Mouse (Mus musculus) embryonic facial prominence, embryonic 14.5 days (tissue): ENCODE results near the gene Glce. TPM values are rescaled to one million over a fixed set of nuclear protein-coding genes. Genes with fewer than 3 reads are reported as not detected.

Experiments used
- ATAC-seq: fragments of 200-750 bp; cut with Nextera tagmentation; 2 replicates; pipeline ENCODE4 v1.8.0; 2017; ENCODE audit warnings: low read depth, moderate number of reproducible peaks, moderate TSS enrichment
- DNase-seq: peaks from one replicate; pipeline ENCODE4 v3.0.0-alpha.2; 2015; ENCODE audit warnings: low spot score
- H3K27ac ChIP-seq: fragments of 300-500 bp; sonication (generic); replicated peaks from 2 replicates; pipeline ENCODE4 v1.5.1; 2014; ENCODE audit warnings: low read depth, mild to moderate bottlenecking, low read length, moderate library complexity
- H3K27me3 ChIP-seq: fragments of 300-500 bp; sonication (generic); replicated peaks from 2 replicates; pipeline ENCODE4 v1.6.1; 2014; ENCODE audit warnings: low read length; ENCODE audit not compliant: control insufficient read depth, insufficient read depth
- H3K36me3 ChIP-seq: fragments of 300-500 bp; sonication (generic); 2 replicates; pipeline ENCODE4 v1.6.1; 2014; ENCODE audit warnings: low read length, mixed read lengths; ENCODE audit not compliant: control insufficient read depth, insufficient read depth
- H3K4me1 ChIP-seq: fragments of 300-500 bp; sonication (generic); 2 replicates; pipeline ENCODE4 v1.6.1; 2014; ENCODE audit warnings: antibody characterized with exemption, low read length; ENCODE audit not compliant: control insufficient read depth, insufficient read depth
- H3K4me2 ChIP-seq: fragments of 300-500 bp; sonication (generic); 2 replicates; pipeline ENCODE4 v1.6.1; 2014; ENCODE audit warnings: low read depth, mild to moderate bottlenecking, low read length, moderate library complexity, mixed read lengths
- H3K4me3 ChIP-seq: fragments of 300-500 bp; sonication (generic); 2 replicates; pipeline ENCODE4 v1.5.1; 2014; ENCODE audit warnings: low read depth, mild to moderate bottlenecking, low read length
- H3K9ac ChIP-seq: fragments of 300-500 bp; sonication (generic); 2 replicates; pipeline ENCODE4 v1.6.1; 2014; ENCODE audit warnings: low read depth, mild to moderate bottlenecking, low read length, moderate library complexity, mixed read lengths
- H3K9me3 ChIP-seq: fragments of 300-500 bp; sonication (generic); 2 replicates; pipeline ENCODE4 v1.6.1; 2016; ENCODE audit warnings: low read length; ENCODE audit not compliant: control insufficient read depth
- WGBS: fragments of 180-500 bp; shearing (Covaris S2); extraction: QIAGEN DNeasy Blood & Tissue Kit; methylation state at CpG from one replicate; pipeline ENCODE4 v1.1.7; 2014; 5-methylcytosine and 5-hydroxymethylcytosine counted together
- polyA plus RNA-seq: library from polyadenylated mRNA; unstranded; fragments of >200 nt; fragmentation: Nextera tagmentation; extraction: Ambion mirVana; gene quantifications from 2 replicates; pipeline ENCODE4 v1.2.1, GENCODE M21; 2014

Gene Glce
- polyA plus RNA-seq, 1 experiment from 2014 or later = 30.1 TPM

- Histone ChIP-seq H3K9me3 (no peaks in the 10 kb centered on the region), H3K36me3 (no peaks in the 10 kb centered on the region), H3K4me2 (no peak overlapping the region), H3K9ac (no peak overlapping the region), H3K27ac (no peak overlapping the region), H3K4me3 (no peak overlapping the region), H3K4me1 (peaks cover under 1% of the 10 kb centered on the region; the same call in 1 of the 2 replicates), H3K27me3 (no peaks in the 10 kb centered on the region)
- 81% methylated on average over 3 of the region's 3 CpGs for WGBS
- ATAC-seq (no peak), DNase-seq (no peak)
Observed at GRCm38 (mm10) chr9:62115826-62116225, 6.6 kb downstream of the Glce start.

GRCm38 (mm10) chr9:62096603-62097002 is 25.9 kb downstream of the Glce start:
- H3K4me2 ChIP-seq = no peak overlapping the region
- no peaks in the 10 kb centered on the region for H3K9me3 ChIP-seq
- no peaks in the 10 kb centered on the region for H3K4me1 ChIP-seq
- no peaks in the 10 kb centered on the region for H3K27me3 ChIP-seq
- no peak overlapping the region for H3K27ac ChIP-seq
- ATAC-seq (no peak), DNase-seq (no peak)
- 67% methylated on average over 1 of the region's 1 CpGs for WGBS
- H3K36me3 ChIP-seq = no peaks in the 10 kb centered on the region
- no peak overlapping the region for H3K9ac ChIP-seq
- no peak overlapping the region for H3K4me3 ChIP-seq

GRCm38 (mm10) chr9:62091604-62092003 is 30.9 kb downstream of the Glce start:
- Histone ChIP-seq H3K4me1 (no peaks in the 10 kb centered on the region), H3K9ac (no peak overlapping the region), H3K36me3 (no peaks in the 10 kb centered on the region), H3K4me2 (no peak overlapping the region), H3K9me3 (no peaks in the 10 kb centered on the region), H3K4me3 (no peak overlapping the region), H3K27me3 (no peaks in the 10 kb centered on the region), H3K27ac (no peak overlapping the region)
- 86% methylated on average over 5 of the region's 5 CpGs for WGBS
- DNase-seq (no peak), ATAC-seq (no peak)

- no peak for ATAC-seq
- H3K27ac ChIP-seq = no peak overlapping the region
Observed at GRCm38 (mm10) chr9:62085548-62085947, 36.9 kb downstream of the Glce start.

GRCm38 (mm10) chr9:62084896-62085295 is 37.6 kb downstream of the Glce start:
- H3K27ac ChIP-seq = no peak overlapping the region
- DNase-seq = no peak
- WGBS = 90% methylated on average over 4 of the region's 4 CpGs
- H3K9ac ChIP-seq = no peak overlapping the region
- no peaks in the 10 kb centered on the region for H3K9me3 ChIP-seq
- no peak overlapping the region for H3K4me2 ChIP-seq
- no peaks in the 10 kb centered on the region for H3K4me1 ChIP-seq
- peaks cover 8% of the 10 kb centered on the region; the same call in 1 of the 2 replicates for H3K36me3 ChIP-seq
- no peak overlapping the region for H3K4me3 ChIP-seq
- ATAC-seq = no peak
- H3K27me3 ChIP-seq = no peaks in the 10 kb centered on the region

More at GRCm38 (mm10) chr9:62085548-62085947, 36.9 kb downstream of the Glce start:
- no peak overlapping the region for H3K9ac ChIP-seq
- H3K36me3 ChIP-seq = peaks cover 8% of the 10 kb centered on the region; the same call in 1 of the 2 replicates
- H3K4me1 ChIP-seq = no peaks in the 10 kb centered on the region
- H3K9me3 ChIP-seq = no peaks in the 10 kb centered on the region
- no peak overlapping the region for H3K4me3 ChIP-seq
- no peak for DNase-seq
- no peak overlapping the region for H3K4me2 ChIP-seq
- WGBS = 95% methylated on average over 2 of the region's 2 CpGs
- no peaks in the 10 kb centered on the region for H3K27me3 ChIP-seq

- 67% methylated on average over 2 of the region's 2 CpGs for WGBS
- no peaks in the 10 kb centered on the region for H3K27me3 ChIP-seq
- H3K4me1 ChIP-seq = no peaks in the 10 kb centered on the region
- no peak overlapping the region for H3K4me3 ChIP-seq
- H3K9me3 ChIP-seq = no peaks in the 10 kb centered on the region
- H3K9ac ChIP-seq = no peak overlapping the region
- no peak overlapping the region for H3K4me2 ChIP-seq
- no peak overlapping the region for H3K27ac ChIP-seq
- H3K36me3 ChIP-seq = peaks cover 8% of the 10 kb centered on the region; the same call in 1 of the 2 replicates
- DNase-seq = peak; percentile 7
- no peak for ATAC-seq
Observed at GRCm38 (mm10) chr9:62082986-62083385, 39.5 kb downstream of the Glce start.

- Histone ChIP-seq H3K27ac (no peak overlapping the region), H3K4me1 (no peaks in the 10 kb centered on the region), H3K4me2 (no peak overlapping the region), H3K4me3 (no peak overlapping the region), H3K36me3 (peaks cover 8% of the 10 kb centered on the region; the same call in 1 of the 2 replicates), H3K27me3 (no peaks in the 10 kb centered on the region), H3K9me3 (no peaks in the 10 kb centered on the region), H3K9ac (no peak overlapping the region)
- ATAC-seq (no peak; the same call in 1 of the 2 replicates), DNase-seq (peak; percentile 10)
- WGBS = 57% methylated on average over 3 of the region's 3 CpGs
Observed at GRCm38 (mm10) chr9:62081542-62081941, 40.9 kb downstream of the Glce start.

GRCm38 (mm10) chr9:62080028-62080760 is 42.3 kb downstream of the Glce start:
- Histone ChIP-seq H3K4me3 (no peak overlapping the region), H3K9me3 (no peaks in the 10 kb centered on the region), H3K36me3 (peaks cover 6% of the 10 kb centered on the region; the same call in 1 of the 2 replicates), H3K9ac (no peak overlapping the region), H3K27ac (no peak overlapping the region), H3K4me2 (no peak overlapping the region), H3K4me1 (no peaks in the 10 kb centered on the region), H3K27me3 (no peaks in the 10 kb centered on the region)
- ATAC-seq (no peak), DNase-seq (no peak)

GRCm38 (mm10) chr9:62062234-62062633 is 60.2 kb downstream of the Glce start:
- 91% methylated on average over 3 of the region's 3 CpGs for WGBS
- no peak overlapping the region for H3K27ac ChIP-seq
- no peak overlapping the region for H3K4me2 ChIP-seq
- no peak for ATAC-seq
- H3K9ac ChIP-seq = no peak overlapping the region
- H3K9me3 ChIP-seq = no peaks in the 10 kb centered on the region
- no peaks in the 10 kb centered on the region for H3K4me1 ChIP-seq
- no peak for DNase-seq
- H3K36me3 ChIP-seq = 0 out of 2 replicates have a peak, but pooled peaks cover 4% of the 10 kb centered on the region
- no peak overlapping the region for H3K4me3 ChIP-seq
- no peaks in the 10 kb centered on the region for H3K27me3 ChIP-seq
